In the genomic region with DNA sequence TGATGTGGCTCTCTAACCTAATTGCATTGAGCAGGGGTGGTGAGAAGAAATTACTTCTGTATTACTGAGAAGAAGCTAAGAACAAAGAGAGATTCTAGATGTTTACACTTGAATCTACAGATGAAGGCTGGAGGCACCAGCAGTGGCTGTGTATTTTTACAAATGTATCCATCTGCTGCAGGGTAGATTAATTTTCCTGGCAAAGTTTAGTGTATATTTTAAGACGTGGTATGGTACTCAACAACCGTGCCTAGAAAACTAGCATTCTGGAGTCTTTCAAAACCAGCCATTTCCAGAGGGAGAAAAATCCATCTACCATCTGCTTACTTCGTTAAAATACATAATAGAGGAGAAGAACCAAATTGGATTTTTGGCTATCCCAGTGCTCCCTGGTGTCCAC, we compare ENCODE assay signal across 24 mouse cellular contexts.
A peak's percentile ranks its signal among the peaks of the same experiment; 100 is the strongest.
DNase-seq lines count a peak whose midpoint lies in the region; ATAC-seq lines count a peak whose summit lies in the region.
"Had no signal": no experiment of that assay in that cellular context is flagged by ENCODE, and none has a peak within 500 bp of the region (broad histone marks: within the 10 kb centered on the region; RNA-seq: fewer than 3 reads in every experiment).

No protein-coding gene starts in this region.

- H3K9ac ChIP-seq in neural tube, embryonic 14.5 days (replicated peaks; ENCODE audit: low read depth, low read length) = no peak overlapping the region
- H3K9ac ChIP-seq in neural tube, embryonic 15.5 days (replicated peaks) = no peak overlapping the region
- no peak overlapping the region for H3K9ac ChIP-seq in forebrain, embryonic 16.5 days (replicated peaks; ENCODE audit: low read depth, low read length)
- H3K9ac ChIP-seq: heart, embryonic 12.5 days; intestine, embryonic 15.5 days; limb, embryonic 15.5 days; liver, embryonic 14.5 days; lung, embryonic 14.5 days; midbrain, embryonic 13.5 days had no signal

- H3K4me1 ChIP-seq in neural tube, embryonic 14.5 days (ENCODE audit: control insufficient read depth, insufficient read depth, low read length) = no peaks in the 10 kb centered on the region
- no peaks in the 10 kb centered on the region for H3K4me1 ChIP-seq in neural tube, embryonic 15.5 days
- 0 out of 2 replicates have a peak, but pooled peaks cover 2% of the 10 kb centered on the region for H3K4me1 ChIP-seq in forebrain, embryonic 16.5 days (replicated peaks; ENCODE audit: control insufficient read depth, insufficient read depth, low read length)
- H3K4me1 ChIP-seq: heart, embryonic 12.5 days; hindbrain, embryonic 10.5 days; intestine, embryonic 15.5 days; limb, embryonic 15.5 days; megakaryocyte, embryonic 14.5 days; midbrain, embryonic 13.5 days had no signal

- no peak overlapping the region for H3K27ac ChIP-seq in neural tube, embryonic 14.5 days (ENCODE audit: low read depth, low read length)
- H3K27ac ChIP-seq in neural tube, embryonic 15.5 days (replicated peaks) = no peak overlapping the region
- H3K27ac ChIP-seq in forebrain, embryonic 16.5 days (ENCODE audit: low read length) = peak overlapping the region; percentile 85
- H3K27ac ChIP-seq: hindbrain, embryonic 10.5 days; intestine, embryonic 15.5 days; limb, embryonic 15.5 days; liver, embryonic 14.5 days; midbrain, embryonic 13.5 days; stomach, postnatal 0 days had no signal

- H3K4me2 ChIP-seq in neural tube, embryonic 14.5 days (ENCODE audit: low read depth, low read length) = no peak overlapping the region
- no peak overlapping the region for H3K4me2 ChIP-seq in neural tube, embryonic 15.5 days
- H3K4me2 ChIP-seq in forebrain, embryonic 16.5 days (ENCODE audit: low read length) = no peak overlapping the region
- H3K4me2 ChIP-seq: heart, embryonic 12.5 days; intestine, embryonic 15.5 days; limb, embryonic 15.5 days; lung, embryonic 14.5 days; midbrain, embryonic 13.5 days had no signal

- H3K9me3 ChIP-seq in neural tube, embryonic 14.5 days (ENCODE audit: control insufficient read depth, low read length) = no peaks in the 10 kb centered on the region
- no peaks in the 10 kb centered on the region for H3K9me3 ChIP-seq in neural tube, embryonic 15.5 days (replicated peaks)
- H3K9me3 ChIP-seq in forebrain, embryonic 16.5 days (ENCODE audit: control insufficient read depth, low read length) = no peaks in the 10 kb centered on the region
- H3K9me3 ChIP-seq: heart, embryonic 12.5 days; hindbrain, embryonic 10.5 days; intestine, embryonic 15.5 days; limb, embryonic 15.5 days; midbrain, embryonic 13.5 days had no signal

- ATAC-seq in neural tube, embryonic 14.5 days (ENCODE audit: low read depth) = peak; percentile 44; the same call in 1 of the 2 replicates
- ATAC-seq in neural tube, embryonic 15.5 days (ENCODE audit: low FRiP score) = no peak; the same call in 1 of the 2 replicates
- peak; percentile 88 for ATAC-seq in forebrain, embryonic 16.5 days
- ATAC-seq: activated CD4-positive, CD25-positive, alpha-beta regulatory T cell, adult 4 months had no signal

- no peak overlapping the region for H3K4me3 ChIP-seq in neural tube, embryonic 14.5 days (ENCODE audit: low read depth, low read length)
- H3K4me3 ChIP-seq in neural tube, embryonic 15.5 days (replicated peaks) = no peak overlapping the region
- no peak overlapping the region for H3K4me3 ChIP-seq in forebrain, embryonic 16.5 days (replicated peaks; ENCODE audit: low read length)
- H3K4me3 ChIP-seq: heart, embryonic 12.5 days; hindbrain, embryonic 10.5 days; intestine, embryonic 15.5 days; limb, embryonic 15.5 days; megakaryocyte, embryonic 14.5 days; midbrain, embryonic 13.5 days had no signal

- H3K27me3 ChIP-seq in neural tube, embryonic 14.5 days (ENCODE audit: control insufficient read depth, insufficient read depth, low read length) = no peaks in the 10 kb centered on the region
- no peaks in the 10 kb centered on the region for H3K27me3 ChIP-seq in neural tube, embryonic 15.5 days (replicated peaks)
- H3K27me3 ChIP-seq in forebrain, embryonic 16.5 days (replicated peaks; ENCODE audit: control insufficient read depth, insufficient read depth, low read length) = no peaks in the 10 kb centered on the region
- H3K27me3 ChIP-seq: heart, embryonic 12.5 days; intestine, embryonic 15.5 days; limb, embryonic 15.5 days; megakaryocyte, embryonic 14.5 days; midbrain, embryonic 13.5 days had no signal

- no peaks in the 10 kb centered on the region for H3K36me3 ChIP-seq in neural tube, embryonic 14.5 days (ENCODE audit: control insufficient read depth, insufficient read depth, low read length)
- no peaks in the 10 kb centered on the region for H3K36me3 ChIP-seq in neural tube, embryonic 15.5 days
- H3K36me3 ChIP-seq in forebrain, embryonic 16.5 days (ENCODE audit: control insufficient read depth, insufficient read depth) = no peaks in the 10 kb centered on the region
- H3K36me3 ChIP-seq: heart, embryonic 12.5 days; hindbrain, embryonic 10.5 days; intestine, embryonic 15.5 days; limb, embryonic 15.5 days; midbrain, embryonic 13.5 days had no signal

- intact Hi-C loops in left cerebral cortex, postnatal 25 days (cut with DNase I) = loop anchor here (5.0 kb wide), 3 partner anchors 71 to 451 kb away; a partner anchor contains a TSS

- 45% methylated on average over 3 of the region's 3 CpGs for WGBS in neural tube, embryonic 14.5 days
- WGBS in neural tube, embryonic 15.5 days = 54% methylated on average over 3 of the region's 3 CpGs
- WGBS in forebrain, embryonic 16.5 days = 49% methylated on average over 3 of the region's 3 CpGs

- DNase-seq in frontal cortex, adult 2 months (ENCODE audit: extremely low spot score in 1 of 2, low spot score in 1 of 2) = peak; percentile 39 to 65
- no peak for DNase-seq in frontal cortex, postnatal 25 days (ENCODE audit: low spot score in 2 of 2)
- peak; percentile 47 to 83 for DNase-seq in left cerebral cortex, postnatal 25 days (ENCODE audit: low spot score in 2 of 2)
- no peak for DNase-seq in adrenal gland, postnatal 36 days
- DNase-seq: adrenal gland, adult 8-10 months; cerebellum, adult 11 months; cerebellum, adult 9-11 months; gastrocnemius, postnatal 14 days; heart, adult 18-20 months; kidney, adult 8-10 months; kidney, postnatal 10 days had no signal

Comparison
In these comparisons a context has a peak if more than half of its experiments do, and no peak if none do; other contexts are left out.
1. DNase-seq: peak in frontal cortex, adult 2 months (2 of 2) and left cerebral cortex, postnatal 25 days (2 of 2); none in frontal cortex, postnatal 25 days (0 of 2) and adrenal gland, postnatal 36 days (0 of 2).